Mouse (Mus musculus) layer of hippocampus, postnatal 14 days (tissue): Measurements from ENCODE around the gene Tmem251. TPM values are rescaled to one million over a fixed set of nuclear protein-coding genes. Genes with fewer than 3 reads are reported as not detected.
A peak's percentile ranks its signal among the peaks of the same experiment; 100 is the strongest.

Experiments used
- DNase-seq, 2 experiments: peaks; one replicate each; pipeline ENCODE4 v3.0.0; 2021 to 2022; ENCODE audit warnings: low spot score in 2 of 2, mixed read lengths in 1 of 2
- total RNA-seq, 2 experiments: library from RNA; stranded (reverse); gene quantifications; 2 replicates each; pipeline ENCODE4 v1.2.3; 2021

The Tmem251 gene
- total RNA-seq, 2 experiments from 2014 or later = 4.9 to 5.3 TPM

GRCm38 (mm10) chr12:102709896-102710295, 33.7 kb upstream of the Tmem251 start:
- DNase-seq = no peak

- no peak for DNase-seq
Measured at GRCm38 (mm10) chr12:102710851-102711375, 32.6 kb upstream of the Tmem251 start.

- no peak for DNase-seq
Measured at GRCm38 (mm10) chr12:102713153-102713865, 30.3 kb upstream of the Tmem251 start.

GRCm38 (mm10) chr12:102714116-102714515, 29.4 kb upstream of the Tmem251 start:
- no peak for DNase-seq

- DNase-seq = no peak
Measured at GRCm38 (mm10) chr12:102714654-102715395, 28.7 kb upstream of the Tmem251 start.

GRCm38 (mm10) chr12:102719552-102720315, 23.8 kb upstream of the Tmem251 start:
- DNase-seq = peak in 1 of 2 experiments; percentile 68

GRCm38 (mm10) chr12:102722451-102722850, 21.1 kb upstream of the Tmem251 start:
- no peak for DNase-seq

- DNase-seq = no peak
Measured at GRCm38 (mm10) chr12:102722966-102723365, 20.6 kb upstream of the Tmem251 start.

GRCm38 (mm10) chr12:102723861-102724260, 19.7 kb upstream of the Tmem251 start:
- no peak for DNase-seq

GRCm38 (mm10) chr12:102725146-102725545, 18.4 kb upstream of the Tmem251 start:
- no peak for DNase-seq

GRCm38 (mm10) chr12:102725761-102726175, 17.8 kb upstream of the Tmem251 start:
- DNase-seq = peak in 1 of 2 experiments; percentile 48

GRCm38 (mm10) chr12:102729855-102730797, 13.4 kb upstream of the Tmem251 start:
- DNase-seq = peak; percentile 73 to 88

GRCm38 (mm10) chr12:102730798-102731619, 12.6 kb upstream of the Tmem251 start:
- DNase-seq = peak in 1 of 2 experiments; percentile 54

GRCm38 (mm10) chr12:102733381-102733780, 10.2 kb upstream of the Tmem251 start:
- DNase-seq = no peak

GRCm38 (mm10) chr12:102739096-102739495, 4.5 kb upstream of the Tmem251 start:
- no peak for DNase-seq

- DNase-seq = no peak
Measured at GRCm38 (mm10) chr12:102740285-102740684, 3.3 kb upstream of the Tmem251 start.

- DNase-seq = no peak
Measured at GRCm38 (mm10) chr12:102742056-102742455, 1.5 kb upstream of the Tmem251 start.

GRCm38 (mm10) chr12:102743036-102743588, 450 bp upstream of the Tmem251 start:
- DNase-seq = no peak

- DNase-seq = no peak
Measured at GRCm38 (mm10) chr12:102744839-102745238, 1.3 kb downstream of the Tmem251 start.
